Mouse (Mus musculus) liver, embryonic 16.5 days (tissue): Measurements from ENCODE around the gene Il9. TPM values are rescaled to one million over a fixed set of nuclear protein-coding genes. Genes with fewer than 3 reads are reported as not detected.

Experiments
- ATAC-seq: fragments of 200-750 bp; cut with Nextera tagmentation; 2 replicates; pipeline ENCODE4 v1.8.0; 2017; ENCODE audit warnings: low read depth, mild to moderate bottlenecking, moderate number of reproducible peaks, moderate library complexity
- H3K27ac ChIP-seq: fragments of 300-500 bp; sonication (generic); 2 replicates; pipeline ENCODE4 v1.5.1; 2014; ENCODE audit warnings: mild to moderate bottlenecking, low read length
- H3K27me3 ChIP-seq: fragments of 300-500 bp; sonication (generic); 2 replicates; pipeline ENCODE4 v1.6.1; 2014; ENCODE audit warnings: low read depth, low read length, mixed read lengths; ENCODE audit not compliant: control insufficient read depth, insufficient read depth
- H3K36me3 ChIP-seq: fragments of 300-500 bp; sonication (generic); 2 replicates; pipeline ENCODE4 v1.6.1; 2014; ENCODE audit warnings: mild to moderate bottlenecking; ENCODE audit not compliant: control insufficient read depth, insufficient read depth
- H3K4me1 ChIP-seq: fragments of 300-500 bp; sonication (generic); 2 replicates; pipeline ENCODE4 v1.6.1; 2014; ENCODE audit warnings: low read depth, low read length, mixed read lengths; ENCODE audit not compliant: control insufficient read depth
- H3K4me2 ChIP-seq: fragments of 300-500 bp; sonication (generic); 2 replicates; pipeline ENCODE4 v1.6.1; 2014; ENCODE audit warnings: low read depth, low read length, mixed read lengths
- H3K4me3 ChIP-seq: fragments of 300-500 bp; sonication (generic); 2 replicates; pipeline ENCODE4 v1.5.1; 2014; ENCODE audit warnings: low read depth, mild to moderate bottlenecking, low read length
- H3K9ac ChIP-seq: fragments of 300-500 bp; sonication (generic); 2 replicates; pipeline ENCODE4 v1.6.1; 2014; ENCODE audit warnings: low read depth, low read length
- H3K9me3 ChIP-seq: fragments of 300-500 bp; sonication (generic); replicated peaks from 2 replicates; pipeline ENCODE4 v1.6.1; 2016; ENCODE audit warnings: low read length; ENCODE audit not compliant: control insufficient read depth
- WGBS: fragments of 180-500 bp; shearing (Covaris S2); extraction: QIAGEN DNeasy Blood & Tissue Kit; methylation state at CpG from one replicate; pipeline ENCODE4 v1.1.7; 2014; ENCODE audit not compliant: insufficient replicate concordance; 5-methylcytosine and 5-hydroxymethylcytosine counted together
- polyA plus RNA-seq: library from polyadenylated mRNA; unstranded; fragments of >200 nt; fragmentation: Nextera tagmentation; extraction: Ambion mirVana; gene quantifications from 2 replicates; pipeline ENCODE4 v1.2.1, GENCODE M21; 2015

Il9 gene
- polyA plus RNA-seq, 1 experiment from 2014 or later, result not detected

GRCm38 (mm10) chr13:56478027-56478426 lies 4.0 kb downstream of the Il9 start:
- H3K27me3 ChIP-seq, result no peaks in the 10 kb centered on the region
- no peaks in the 10 kb centered on the region for H3K9me3 ChIP-seq
- no peak overlapping the region for H3K27ac ChIP-seq
- H3K4me1 ChIP-seq, result no peaks in the 10 kb centered on the region
- no peak overlapping the region for H3K4me2 ChIP-seq
- no peak for ATAC-seq
- WGBS, result 58% methylated on average over 6 of the region's 6 CpGs
- no peak overlapping the region for H3K4me3 ChIP-seq
- no peaks in the 10 kb centered on the region for H3K36me3 ChIP-seq
- H3K9ac ChIP-seq, result no peak overlapping the region

DNA sequence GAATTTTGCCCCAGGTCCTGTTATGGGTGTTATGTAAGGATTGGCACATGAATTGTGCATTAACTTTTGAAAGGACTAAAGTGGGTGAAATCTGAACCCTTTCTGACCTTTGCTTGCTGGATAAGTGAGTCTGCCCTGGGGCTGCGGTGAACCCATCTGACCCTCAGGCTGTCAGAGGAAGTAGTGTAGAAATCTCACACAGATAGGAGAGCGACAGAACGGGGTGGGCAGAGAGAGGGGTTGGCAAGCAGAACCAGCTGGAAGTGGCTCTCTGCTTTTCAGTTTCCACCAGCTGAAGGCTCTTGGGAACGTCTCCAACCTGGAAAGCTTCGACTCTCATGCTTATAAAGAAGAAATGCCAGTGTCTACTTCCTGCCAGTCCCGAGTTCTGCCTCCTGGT lies 4.8 kb downstream of the Il9 start:
- Histone ChIP-seq H3K27me3 (no peaks in the 10 kb centered on the region), H3K4me1 (no peaks in the 10 kb centered on the region), H3K4me2 (no peak overlapping the region), H3K9me3 (no peaks in the 10 kb centered on the region), H3K4me3 (no peak overlapping the region), H3K27ac (no peak overlapping the region), H3K9ac (no peak overlapping the region), H3K36me3 (no peaks in the 10 kb centered on the region)
- 23% methylated on average over 6 of the region's 6 CpGs for WGBS
- ATAC-seq, result no peak

DNA sequence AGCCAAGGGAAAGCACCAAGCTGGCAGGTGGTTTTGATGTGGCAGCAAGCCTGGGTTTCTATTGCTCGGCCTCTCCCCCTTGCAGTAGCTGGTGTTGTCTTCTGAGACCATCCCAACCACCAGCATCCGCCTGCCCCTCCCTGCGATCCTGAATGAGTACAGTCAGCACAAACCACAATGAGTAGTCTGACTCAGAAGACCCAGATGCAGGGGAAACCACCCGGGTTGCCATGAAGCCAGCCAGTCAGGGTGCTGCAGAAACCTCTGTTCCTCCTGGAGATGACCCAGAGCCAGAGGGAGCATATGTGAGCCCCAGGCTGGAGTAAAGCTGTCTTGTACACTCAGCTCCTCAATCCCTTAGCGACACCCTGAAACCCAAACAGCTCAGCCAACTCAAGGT lies 5.3 kb downstream of the Il9 start:
- WGBS, result 33% methylated on average over 5 of the region's 5 CpGs
- no peaks in the 10 kb centered on the region for H3K27me3 ChIP-seq
- no peak overlapping the region for H3K4me2 ChIP-seq
- H3K4me1 ChIP-seq, result no peaks in the 10 kb centered on the region
- no peak for ATAC-seq
- no peak overlapping the region for H3K27ac ChIP-seq
- no peaks in the 10 kb centered on the region for H3K9me3 ChIP-seq
- no peak overlapping the region for H3K9ac ChIP-seq
- no peaks in the 10 kb centered on the region for H3K36me3 ChIP-seq
- H3K4me3 ChIP-seq, result no peak overlapping the region

DNA sequence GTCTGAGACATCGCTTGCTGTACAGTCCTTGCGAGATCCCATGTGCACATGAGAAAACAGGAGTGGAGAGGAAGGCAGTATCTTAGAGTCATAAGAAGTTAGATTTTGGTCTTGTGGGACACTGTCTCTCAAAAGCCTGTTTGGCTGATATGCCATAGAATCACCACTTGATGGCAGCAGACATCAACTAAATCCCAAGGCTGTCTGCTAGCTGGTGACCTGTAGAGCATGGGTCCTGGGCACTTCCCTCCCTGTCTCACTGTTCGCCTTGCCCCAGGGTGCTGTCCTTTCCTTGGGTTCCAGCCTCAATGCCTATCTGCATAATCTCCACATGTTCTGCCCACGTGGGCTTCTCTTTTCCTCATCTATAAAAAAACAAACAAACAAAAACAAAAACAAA lies 6.7 kb downstream of the Il9 start:
- H3K4me1 ChIP-seq, result no peaks in the 10 kb centered on the region
- H3K9me3 ChIP-seq, result no peaks in the 10 kb centered on the region
- H3K4me3 ChIP-seq, result no peak overlapping the region
- no peak overlapping the region for H3K4me2 ChIP-seq
- H3K27me3 ChIP-seq, result no peaks in the 10 kb centered on the region
- no peak overlapping the region for H3K27ac ChIP-seq
- no peaks in the 10 kb centered on the region for H3K36me3 ChIP-seq
- WGBS, result 21% methylated on average over 4 of the region's 4 CpGs
- no peak for ATAC-seq
- no peak overlapping the region for H3K9ac ChIP-seq

DNA sequence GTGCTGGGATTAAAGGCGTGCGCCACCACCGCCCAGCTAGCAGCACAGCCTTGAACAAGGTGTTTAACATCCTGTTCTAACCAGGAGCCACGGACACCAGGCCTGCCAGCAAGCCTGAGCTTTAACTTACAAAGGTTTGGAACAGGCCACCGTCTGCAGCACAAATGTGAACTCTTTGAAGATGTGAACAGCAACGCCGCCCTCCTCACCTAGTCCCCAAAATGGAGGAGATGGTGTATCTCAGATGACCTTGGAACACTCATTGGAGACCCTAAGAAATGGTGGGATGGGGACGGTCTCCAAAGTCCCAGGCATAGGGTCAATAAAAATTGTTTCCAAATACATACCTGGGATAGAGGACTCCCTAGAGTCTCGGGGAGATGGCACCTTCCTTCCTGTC lies 9.4 kb downstream of the Il9 start:
- no peak overlapping the region for H3K4me3 ChIP-seq
- H3K4me2 ChIP-seq, result no peak overlapping the region
- H3K4me1 ChIP-seq, result no peaks in the 10 kb centered on the region
- ATAC-seq, result no peak
- no peak overlapping the region for H3K9ac ChIP-seq
- H3K9me3 ChIP-seq, result no peaks in the 10 kb centered on the region
- H3K27me3 ChIP-seq, result no peaks in the 10 kb centered on the region
- no peaks in the 10 kb centered on the region for H3K36me3 ChIP-seq
- H3K27ac ChIP-seq, result no peak overlapping the region
- 66% methylated on average over 9 of the region's 9 CpGs for WGBS

GRCm38 (mm10) chr13:56471951-56472350 lies 10.1 kb downstream of the Il9 start:
- H3K36me3 ChIP-seq, result no peaks in the 10 kb centered on the region
- H3K27me3 ChIP-seq, result no peaks in the 10 kb centered on the region
- no peak overlapping the region for H3K4me2 ChIP-seq
- no peak for ATAC-seq
- 66% methylated on average over 9 of the region's 9 CpGs for WGBS
- no peak overlapping the region for H3K27ac ChIP-seq
- H3K4me3 ChIP-seq, result no peak overlapping the region
- no peak overlapping the region for H3K9ac ChIP-seq
- H3K9me3 ChIP-seq, result no peaks in the 10 kb centered on the region
- H3K4me1 ChIP-seq, result no peaks in the 10 kb centered on the region

DNA sequence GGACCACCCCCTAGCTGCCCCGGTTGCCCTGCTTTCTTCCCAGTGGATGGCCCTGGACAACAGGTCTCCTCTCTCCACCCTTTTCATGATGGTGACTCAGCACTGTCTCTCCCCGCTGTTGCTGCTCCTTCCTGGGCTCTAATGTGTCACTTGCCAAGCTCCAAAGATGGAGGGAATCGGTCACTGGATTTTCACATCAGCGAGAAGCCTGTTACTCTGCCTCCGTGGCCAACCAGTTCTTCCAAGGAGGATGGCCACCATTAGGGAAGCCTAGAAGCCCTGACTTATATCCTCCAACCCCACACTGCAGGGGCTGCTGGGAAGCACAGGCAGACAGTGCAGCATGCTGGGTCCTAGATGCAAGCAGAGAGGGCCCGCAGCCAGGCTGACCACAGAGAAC lies 10.8 kb downstream of the Il9 start:
- no peaks in the 10 kb centered on the region for H3K36me3 ChIP-seq
- WGBS, result 64% methylated on average over 6 of the region's 6 CpGs
- no peak overlapping the region for H3K9ac ChIP-seq
- no peak overlapping the region for H3K27ac ChIP-seq
- no peaks in the 10 kb centered on the region for H3K9me3 ChIP-seq
- no peak overlapping the region for H3K4me2 ChIP-seq
- no peaks in the 10 kb centered on the region for H3K27me3 ChIP-seq
- ATAC-seq, result no peak
- H3K4me3 ChIP-seq, result no peak overlapping the region
- H3K4me1 ChIP-seq, result no peaks in the 10 kb centered on the region

GRCm38 (mm10) chr13:56468536-56468935 lies 13.5 kb downstream of the Il9 start:
- Histone ChIP-seq H3K9me3 (no peaks in the 10 kb centered on the region), H3K4me3 (no peak overlapping the region), H3K4me1 (no peaks in the 10 kb centered on the region), H3K4me2 (no peak overlapping the region), H3K27me3 (no peaks in the 10 kb centered on the region), H3K36me3 (no peaks in the 10 kb centered on the region), H3K9ac (no peak overlapping the region), H3K27ac (no peak overlapping the region)
- ATAC-seq, result no peak
- WGBS, result 59% methylated on average over 4 of the region's 4 CpGs

- 83% methylated on average over 7 of the region's 7 CpGs for WGBS
Observed at GRCm38 (mm10) chr13:56467786-56468185, 14.3 kb downstream of the Il9 start.

GRCm38 (mm10) chr13:56463750-56464149 lies 18.3 kb downstream of the Il9 start:
- H3K4me1 ChIP-seq, result no peaks in the 10 kb centered on the region
- H3K27me3 ChIP-seq, result no peaks in the 10 kb centered on the region
- H3K27ac ChIP-seq, result no peak overlapping the region
- no peaks in the 10 kb centered on the region for H3K9me3 ChIP-seq
- WGBS, result 56% methylated on average over 6 of the region's 6 CpGs
- no peak for ATAC-seq
- no peak overlapping the region for H3K9ac ChIP-seq
- no peak overlapping the region for H3K4me3 ChIP-seq
- no peak overlapping the region for H3K4me2 ChIP-seq
- no peaks in the 10 kb centered on the region for H3K36me3 ChIP-seq

More at GRCm38 (mm10) chr13:56467786-56468185, 14.3 kb downstream of the Il9 start:
- Histone ChIP-seq H3K9ac (no peak overlapping the region), H3K4me1 (no peaks in the 10 kb centered on the region), H3K4me3 (no peak overlapping the region), H3K9me3 (no peaks in the 10 kb centered on the region), H3K36me3 (no peaks in the 10 kb centered on the region), H3K27me3 (no peaks in the 10 kb centered on the region), H3K4me2 (no peak overlapping the region), H3K27ac (no peak overlapping the region)
- no peak for ATAC-seq
